Comparison of ENCODE assay signal across 25 mouse cellular contexts in genomic region chr7:80853218-80853617, GRCm38 (mm10). TPM values are rescaled to one million over a fixed set of nuclear protein-coding genes. Genes with fewer than 3 reads are reported as not detected.
DNase-seq lines count a peak whose midpoint lies in the region; ATAC-seq and TF ChIP-seq lines count a peak whose summit lies in the region.
"Had no signal": no experiment of that assay in that cellular context is flagged by ENCODE, and none has a peak within 500 bp of the region (broad histone marks: within the 10 kb centered on the region; RNA-seq: fewer than 3 reads in every experiment).

No protein-coding gene starts in this region.

- TF ChIP-seq POLR2A in CH12.LX (IDR thresholded peaks at IDR 0.05; ENCODE audit: low read depth, low read length) (no peak), MEL (IDR thresholded peaks at IDR 0.05; ENCODE audit: control insufficient read depth in 1 of 2, insufficient read depth in 1 of 2, low read depth in 1 of 2, low read length in 2 of 2, poor library complexity in 1 of 2) (no peak)

- no peak overlapping the region for H3K9ac ChIP-seq in kidney, postnatal 0 days (ENCODE audit: low read depth, low read length)
- H3K9ac ChIP-seq in lung, embryonic 14.5 days, result no peak overlapping the region
- no peak overlapping the region for H3K9ac ChIP-seq in CH12.LX (ENCODE audit: insufficient read depth, low read depth)
- H3K9ac ChIP-seq in MEL (ENCODE audit: control insufficient read depth, low read depth, low read length, poor library complexity, severe bottlenecking), result no peak overlapping the region
- H3K9ac ChIP-seq: embryonic facial prominence, embryonic 15.5 days; heart, embryonic 12.5 days; kidney, embryonic 15.5 days; limb, embryonic 12.5 days; midbrain, embryonic 15.5 days had no signal

- no peak for DNase-seq in kidney, postnatal 0 days (ENCODE audit: low spot score)
- no peak for DNase-seq in kidney, postnatal 10 days
- DNase-seq in lung, embryonic 14.5 days, result no peak
- DNase-seq in lung, postnatal 25 days (ENCODE audit: low spot score), result no peak
- no peak for DNase-seq in CH12.LX (ENCODE audit: extremely low read depth)
- DNase-seq in MEL (ENCODE audit: low read depth, low spot score), result no peak
- DNase-seq in cerebellum, postnatal 14 days, result no peak
- DNase-seq in left cerebral cortex, postnatal 36 days (ENCODE audit: low spot score in 2 of 2), result no peak
- DNase-seq: adrenal gland, postnatal 36 days; cerebellum, adult 9-10 months; heart, postnatal 14 days; kidney, adult 11 months; lung, postnatal 14 days; thymus, postnatal 14 days had no signal

- WGBS in kidney, postnatal 0 days, result 93% methylated on average over 3 of the region's 3 CpGs
- WGBS in lung, embryonic 14.5 days, result 88% methylated on average over 3 of the region's 3 CpGs

- no peaks in the 10 kb centered on the region for H3K9me3 ChIP-seq in kidney, postnatal 0 days (replicated peaks; ENCODE audit: low read length)
- no peaks in the 10 kb centered on the region for H3K9me3 ChIP-seq in lung, embryonic 14.5 days (ENCODE audit: low read depth, low read length)
- peaks cover 5% of the 10 kb centered on the region for H3K9me3 ChIP-seq in CH12.LX (replicated peaks; ENCODE audit: low read length)
- H3K9me3 ChIP-seq in MEL (replicated peaks; ENCODE audit: insufficient read depth, low read length), result no peaks in the 10 kb centered on the region
- H3K9me3 ChIP-seq: embryonic facial prominence, embryonic 15.5 days; kidney, embryonic 15.5 days; limb, embryonic 12.5 days; midbrain, embryonic 15.5 days had no signal

- no peak overlapping the region for H3K4me2 ChIP-seq in kidney, postnatal 0 days (ENCODE audit: low read length)
- no peak overlapping the region for H3K4me2 ChIP-seq in lung, embryonic 14.5 days
- no peak overlapping the region for H3K4me2 ChIP-seq in CH12.LX (ENCODE audit: insufficient read depth, low read depth, poor library complexity, severe bottlenecking)
- H3K4me2 ChIP-seq: embryonic facial prominence, embryonic 15.5 days; heart, embryonic 12.5 days; kidney, embryonic 15.5 days; limb, embryonic 12.5 days; midbrain, embryonic 15.5 days had no signal

- dilution Hi-C loops in CH12.LX (cut with MboI; ENCODE audit: extremely low pct_ligation_motif_present, extremely low pct_unique_long_range_greater_than_20kb, low sequenced_read_pairs), result no loop called here

- H3K79me2 ChIP-seq in CH12.LX (replicated peaks; ENCODE audit: control insufficient read depth, extremely low read depth, insufficient read depth, poor library complexity, severe bottlenecking), result no peaks in the 10 kb centered on the region
- no peaks in the 10 kb centered on the region for H3K79me2 ChIP-seq in MEL (ENCODE audit: control insufficient read depth, insufficient read depth, low read length, poor library complexity)

- no peak overlapping the region for H3K4me3 ChIP-seq in kidney, postnatal 0 days (replicated peaks; ENCODE audit: low read depth, low read length)
- no peak overlapping the region for H3K4me3 ChIP-seq in lung, embryonic 14.5 days (ENCODE audit: low read depth, low read length)
- H3K4me3 ChIP-seq in CH12.LX (replicated peaks in 1 of 3; ENCODE audit: low read depth in 2 of 3, low read length in 2 of 3, poor library complexity in 1 of 3), result no peak overlapping the region
- H3K4me3 ChIP-seq in MEL (ENCODE audit: control insufficient read depth in 1 of 2, insufficient read depth in 1 of 2, low read depth in 2 of 2, low read length in 2 of 2), result no peak overlapping the region
- H3K4me3 ChIP-seq: embryonic facial prominence, embryonic 15.5 days; heart, embryonic 12.5 days; kidney, embryonic 15.5 days; limb, embryonic 12.5 days; midbrain, embryonic 15.5 days; myocyte had no signal

- H3K27me3 ChIP-seq in kidney, postnatal 0 days (ENCODE audit: insufficient read depth, low read length), result no peaks in the 10 kb centered on the region
- no peaks in the 10 kb centered on the region for H3K27me3 ChIP-seq in lung, embryonic 14.5 days (ENCODE audit: insufficient read depth, low read length)
- H3K27me3 ChIP-seq in CH12.LX (replicated peaks) (no peaks in the 10 kb centered on the region), MEL (ENCODE audit: control insufficient read depth in 1 of 2, insufficient read depth in 2 of 2, low read length in 2 of 2) (no peaks in the 10 kb centered on the region)
- H3K27me3 ChIP-seq: embryonic facial prominence, embryonic 15.5 days; heart, embryonic 12.5 days; kidney, embryonic 15.5 days; limb, embryonic 12.5 days; midbrain, embryonic 15.5 days had no signal

- in situ Hi-C loops in CH12.LX (cut with MboI; ENCODE audit: low pct_ligation_motif_present, low pct_unique_long_range_greater_than_20kb, low sequenced_read_pairs), result no loop called here

- H3K27ac ChIP-seq in kidney, postnatal 0 days, result no peak overlapping the region
- H3K27ac ChIP-seq in lung, embryonic 14.5 days (ENCODE audit: low read depth), result no peak overlapping the region
- H3K27ac ChIP-seq in CH12.LX (ENCODE audit: insufficient read depth, low read depth) (no peak overlapping the region), MEL (ENCODE audit: control insufficient read depth, low read depth, low read length) (no peak overlapping the region)
- H3K27ac ChIP-seq: embryonic facial prominence, embryonic 15.5 days; hindbrain, postnatal 0 days; kidney, embryonic 15.5 days; limb, embryonic 12.5 days; midbrain, embryonic 15.5 days had no signal

- no peak for TF ChIP-seq EP300 in CH12.LX (IDR thresholded peaks at IDR 0.05; ENCODE audit: low read length)
- TF ChIP-seq EP300 in MEL (IDR thresholded peaks at IDR 0.05; ENCODE audit: low read depth in 1 of 2, low read length in 2 of 2), result no peak

- intact Hi-C loops in left cerebral cortex, postnatal 36 days (cut with DNase I), result no loop called here

- TF ChIP-seq RAD21 in CH12.LX (IDR thresholded peaks at IDR 0.05; ENCODE audit: low read depth, low read length) (peak; percentile 16), MEL (IDR thresholded peaks at IDR 0.05; ENCODE audit: low read depth, low read length) (peak; percentile 61)

- H3K36me3 ChIP-seq in kidney, postnatal 0 days (ENCODE audit: insufficient read depth, low read length), result no peaks in the 10 kb centered on the region
- H3K36me3 ChIP-seq in lung, embryonic 14.5 days (ENCODE audit: insufficient read depth), result no peaks in the 10 kb centered on the region
- H3K36me3 ChIP-seq in CH12.LX (replicated peaks in 1 of 2; ENCODE audit: control insufficient read depth in 1 of 2, insufficient read depth in 1 of 2, low read length in 1 of 2) (no peaks in the 10 kb centered on the region), MEL (ENCODE audit: control insufficient read depth in 1 of 2, insufficient read depth in 2 of 2, low read length in 2 of 2) (peaks cover 0 to 5% of the 10 kb centered on the region in 2 experiments; a peak in 2 of 4 replicates)
- H3K36me3 ChIP-seq: embryonic facial prominence, embryonic 15.5 days; heart, embryonic 12.5 days; kidney, embryonic 15.5 days; limb, embryonic 12.5 days; midbrain, embryonic 15.5 days had no signal

- ATAC-seq in kidney, postnatal 0 days (replicated peaks; ENCODE audit: low FRiP score, low read depth), result no peak
- ATAC-seq in lung, embryonic 14.5 days (ENCODE audit: insufficient read depth), result no peak
- ATAC-seq: forebrain, embryonic 14.5 days; hindbrain, postnatal 0 days; midbrain, embryonic 15.5 days had no signal

- H3K4me1 ChIP-seq in kidney, postnatal 0 days (replicated peaks; ENCODE audit: insufficient read depth, low read length), result no peaks in the 10 kb centered on the region
- no peaks in the 10 kb centered on the region for H3K4me1 ChIP-seq in lung, embryonic 14.5 days (ENCODE audit: insufficient read depth)
- H3K4me1 ChIP-seq in CH12.LX (ENCODE audit: control insufficient read depth in 1 of 2, insufficient read depth in 2 of 2) (peaks cover 4 to 14% of the 10 kb centered on the region in 2 experiments; a peak in 3 of 4 replicates), MEL (ENCODE audit: control insufficient read depth in 1 of 2, insufficient read depth in 2 of 2, low read length in 2 of 2) (peaks cover 0 to 11% of the 10 kb centered on the region in 2 experiments; a peak in 3 of 4 replicates)
- H3K4me1 ChIP-seq: embryonic facial prominence, embryonic 15.5 days; kidney, embryonic 15.5 days; limb, embryonic 12.5 days; midbrain, embryonic 15.5 days had no signal

- 0 out of 2 replicates have a peak, but pooled peaks have one; percentile 25 for TF ChIP-seq CTCF in kidney, postnatal 0 days (IDR thresholded peaks at IDR 0.05; ENCODE audit: low read depth)
- peak; percentile 9; the same call in 1 of the 2 replicates for TF ChIP-seq CTCF in lung, embryonic 14.5 days (IDR thresholded peaks at IDR 0.05; ENCODE audit: low read depth)
- peak in 1 of 2 experiments; percentile 41; a peak in 2 of 4 replicates for TF ChIP-seq CTCF in CH12.LX (conservative IDR thresholded peaks at IDR 0.05 in 1 of 2, IDR thresholded peaks at IDR 0.05 in 1 of 2; ENCODE audit: low read depth in 2 of 2, low read length in 2 of 2)
- peak; percentile 40 to 60 (median 55) for TF ChIP-seq CTCF in MEL (IDR thresholded peaks at IDR 0.05 in 2 of 3, conservative IDR thresholded peaks at IDR 0.05 in 1 of 3; ENCODE audit: control insufficient read depth in 1 of 3, insufficient read depth in 1 of 3, low read depth in 2 of 3, low read length in 3 of 3, poor library complexity in 1 of 3, severe bottlenecking in 1 of 3)

RNA-seq across cellular contexts. Expression of gene Zscan2, which starts 7.5 kb away (rescaled TPM):
- 2.7 TPM in 2 replicates for polyA plus RNA-seq in kidney, postnatal 0 days (2015; fragmentation: Nextera tagmentation; extraction: Ambion mirVana)
- 2.2 and 3.2 TPM in 2 replicates for polyA plus RNA-seq in lung, embryonic 14.5 days (2014; fragmentation: Nextera tagmentation; extraction: Ambion mirVana)
- 2.3 and 3.7 TPM in 2 replicates for total RNA-seq in CH12.LX (2012; rRNA removed)
- total RNA-seq in CH12.LX (2014; rRNA removed), result 0.82 and 1.3 TPM in 2 replicates
- 1.7 TPM in 2 replicates for polyA plus RNA-seq in CH12.LX (2012; ENCODE audit: insufficient read length, low read depth)
- total RNA-seq in MEL (2012; rRNA removed), result 1.1 and 1.2 TPM in 2 replicates
- 1 to 10 TPM in 1 of 2 experiments, not detected in 1; 2.4 TPM for polyA plus RNA-seq in MEL (2012; ENCODE audit: insufficient read depth in 1 of 2, insufficient read length in 2 of 2, low read depth in 1 of 2, low replicate concordance in 2 of 2, missing spikeins in 1 of 2)
- 10 to 100 TPM; 13.4 to 15.2 TPM for total RNA-seq in left cerebral cortex, postnatal 36 days (2021)

RNA-seq across cellular contexts. Expression of gene Iqgap1, which starts 27.4 kb away (rescaled TPM):
- polyA plus RNA-seq in kidney, postnatal 0 days (2015; fragmentation: Nextera tagmentation; extraction: Ambion mirVana), result 77.0 and 83.7 TPM in 2 replicates
- polyA plus RNA-seq in lung, embryonic 14.5 days (2014; fragmentation: Nextera tagmentation; extraction: Ambion mirVana), result 92.3 and 95.2 TPM in 2 replicates
- total RNA-seq in CH12.LX (2012; rRNA removed), result 77.0 and 87.5 TPM in 2 replicates
- 43.1 and 49.6 TPM in 2 replicates for total RNA-seq in CH12.LX (2014; rRNA removed)
- polyA plus RNA-seq in CH12.LX (2012; ENCODE audit: insufficient read length, low read depth), result 83.1 and 126 TPM in 2 replicates
- total RNA-seq in MEL (2012; rRNA removed), result 20.6 and 29.4 TPM in 2 replicates
- 10 to 100 TPM; 58.8 to 87.9 TPM for polyA plus RNA-seq in MEL (2012; ENCODE audit: insufficient read depth in 1 of 2, insufficient read length in 2 of 2, low read depth in 1 of 2, low replicate concordance in 2 of 2, missing spikeins in 1 of 2)
- 10 to 100 TPM; 18.5 to 26.9 TPM for total RNA-seq in left cerebral cortex, postnatal 36 days (2021)

RNA-seq across cellular contexts. Expression of gene Wdr73, which starts 47.9 kb away (rescaled TPM):
- 29.8 and 32.9 TPM in 2 replicates for polyA plus RNA-seq in kidney, postnatal 0 days (2015; fragmentation: Nextera tagmentation; extraction: Ambion mirVana)
- 29.0 and 30.9 TPM in 2 replicates for polyA plus RNA-seq in lung, embryonic 14.5 days (2014; fragmentation: Nextera tagmentation; extraction: Ambion mirVana)
- total RNA-seq in CH12.LX (2012; rRNA removed) (42.4 and 48.9 TPM in 2 replicates), CH12.LX (2014; rRNA removed) (55.7 and 64.2 TPM in 2 replicates), MEL (2012; rRNA removed) (58.0 and 67.0 TPM in 2 replicates)
- polyA plus RNA-seq in CH12.LX (2012; ENCODE audit: insufficient read length, low read depth) (44.6 and 48.1 TPM in 2 replicates), MEL (2012; ENCODE audit: insufficient read depth in 1 of 2, insufficient read length in 2 of 2, low read depth in 1 of 2, low replicate concordance in 2 of 2, missing spikeins in 1 of 2) (10 to 100 TPM in 1 of 2 experiments, not detected in 1; 57.8 TPM)
- 10 to 100 TPM; 22.9 to 25.8 TPM for total RNA-seq in left cerebral cortex, postnatal 36 days (2021)

RNA-seq across cellular contexts. Expression of gene Nmb, which starts 51.7 kb away (rescaled TPM):
- polyA plus RNA-seq in kidney, postnatal 0 days (2015; fragmentation: Nextera tagmentation; extraction: Ambion mirVana), result 9.3 and 10.5 TPM in 2 replicates
- polyA plus RNA-seq in lung, embryonic 14.5 days (2014; fragmentation: Nextera tagmentation; extraction: Ambion mirVana), result 9.5 and 10.3 TPM in 2 replicates
- 0.47 and 0.67 TPM in 2 replicates for total RNA-seq in CH12.LX (2012; rRNA removed)
- 0.66 TPM in 1 of 2 replicates, not detected in the other for total RNA-seq in CH12.LX (2014; rRNA removed)
- polyA plus RNA-seq in CH12.LX (2012; ENCODE audit: insufficient read length, low read depth), result 0.47 and 1.1 TPM in 2 replicates
- total RNA-seq in MEL (2012; rRNA removed), result 4.4 and 4.7 TPM in 2 replicates
- 1 to 10 TPM in 1 of 2 experiments, not detected in 1; 4.6 TPM for polyA plus RNA-seq in MEL (2012; ENCODE audit: insufficient read depth in 1 of 2, insufficient read length in 2 of 2, low read depth in 1 of 2, low replicate concordance in 2 of 2, missing spikeins in 1 of 2)
- total RNA-seq in left cerebral cortex, postnatal 36 days (2021), result 1 to 10 TPM; 3.3 to 7.1 TPM
- total RNA-seq: common myeloid progenitor, adult 5-6 weeks; granulocyte monocyte progenitor cell, adult 5-6 weeks; megakaryocyte-erythroid progenitor cell, adult 5-6 weeks had no signal
